Mouse (Mus musculus): ENCODE measurements around the gene Hoxc4.

DNA sequence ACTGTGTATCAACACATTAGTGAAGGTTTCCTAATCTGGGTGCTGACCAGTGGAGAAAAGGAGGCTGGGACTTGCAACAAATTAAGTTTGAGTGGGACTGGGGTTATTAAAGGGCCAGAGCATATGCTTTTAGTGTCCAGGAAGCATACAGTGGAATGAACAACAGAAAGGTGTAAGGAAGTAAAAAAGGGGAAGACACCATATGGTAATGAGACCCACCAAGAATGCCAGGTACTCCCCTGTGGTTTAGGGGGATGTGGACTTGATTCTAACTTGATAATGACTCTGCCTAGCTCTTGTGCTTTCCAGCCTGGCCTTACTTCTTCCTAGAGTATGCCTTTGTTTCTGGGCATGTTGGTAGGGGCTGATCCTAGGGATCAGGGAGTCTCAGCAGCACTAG, 34.5 kb downstream of the Hoxc4 start:
- TF ChIP-seq CTCF (IDR thresholded peaks at IDR 0.05; ENCODE audit: borderline replicate concordance, insufficient read depth, low read depth, low read length) (no peak), POLR2A (IDR thresholded peaks at IDR 0.05; ENCODE audit: borderline replicate concordance, insufficient read depth, low read length) (no peak)

All from cerebellum, adult 2 months (tissue).